Mouse (Mus musculus): Measurements from ENCODE around the gene Snd1. TPM values are rescaled to one million over a fixed set of nuclear protein-coding genes. Genes with fewer than 3 reads are reported as not detected.

The Snd1 gene
- total and polyA plus RNA-seq, 2 experiments from 2014 or later: 54.7 to 120 TPM

GRCm38 (mm10) chr6:28831854-28832750 is 357.2 kb downstream of the Snd1 start:
- H3K9me3 ChIP-seq (replicated peaks; ENCODE audit: control insufficient read depth, low read length): no peaks in the 10 kb centered on the region
- H3K36me3 ChIP-seq (replicated peaks; ENCODE audit: control insufficient read depth, insufficient read depth, low read length): no peaks in the 10 kb centered on the region
- ATAC-seq (ENCODE audit: insufficient read depth, low read depth) (peak; percentile 51), DNase-seq (ENCODE audit: low spot score) (peak; percentile 52)
- peak overlapping the region; percentile 100 for H3K4me2 ChIP-seq (ENCODE audit: low read depth, low read length)
- WGBS: 1% methylated on average over 70 of the region's 82 CpGs
- H3K4me3 ChIP-seq (ENCODE audit: low read depth, low read length): peak overlapping the region; percentile 56
- peak overlapping the region; percentile 72 for H3K9ac ChIP-seq (replicated peaks; ENCODE audit: low read depth, low read length)
- H3K27me3 ChIP-seq (ENCODE audit: control insufficient read depth, insufficient read depth, low read length): peaks cover 11% of the 10 kb centered on the region; the same call in 1 of the 2 replicates
- no peak overlapping the region for H3K27ac ChIP-seq (ENCODE audit: low read depth)
- TF ChIP-seq CTCF (IDR thresholded peaks at IDR 0.05; ENCODE audit: low read depth) (no peak), EP300 (IDR thresholded peaks at IDR 0.05; ENCODE audit: low read depth) (no peak)
- H3K4me1 ChIP-seq (ENCODE audit: control insufficient read depth, insufficient read depth): peaks cover 11% of the 10 kb centered on the region; the same call in 1 of the 2 replicates

GRCm38 (mm10) chr6:28832751-28833291 is 357.9 kb downstream of the Snd1 start:
- no peak for TF ChIP-seq CTCF (IDR thresholded peaks at IDR 0.05; ENCODE audit: low read depth)
- TF ChIP-seq EP300 (IDR thresholded peaks at IDR 0.05; ENCODE audit: low read depth): no peak
- Histone ChIP-seq H3K36me3 (replicated peaks; ENCODE audit: control insufficient read depth, insufficient read depth, low read length) (no peaks in the 10 kb centered on the region), H3K4me2 (ENCODE audit: low read depth, low read length) (peak overlapping the region; percentile 100), H3K4me1 (ENCODE audit: control insufficient read depth, insufficient read depth) (peaks cover 11% of the 10 kb centered on the region; the same call in 1 of the 2 replicates), H3K4me3 (ENCODE audit: low read depth, low read length) (peak overlapping the region; percentile 56), H3K9ac (replicated peaks; ENCODE audit: low read depth, low read length) (peak overlapping the region; percentile 72), H3K9me3 (replicated peaks; ENCODE audit: control insufficient read depth, low read length) (no peaks in the 10 kb centered on the region), H3K27me3 (ENCODE audit: control insufficient read depth, insufficient read depth, low read length) (peaks cover 11% of the 10 kb centered on the region; the same call in 1 of the 2 replicates), H3K27ac (ENCODE audit: low read depth) (no peak overlapping the region)
- no peak for DNase-seq (ENCODE audit: low spot score)
- ATAC-seq (ENCODE audit: insufficient read depth, low read depth): peak; percentile 47
- WGBS: under 1% methylated on average over 56 of the region's 58 CpGs

GRCm38 (mm10) chr6:28833380-28833822 is 358.5 kb downstream of the Snd1 start:
- Histone ChIP-seq H3K4me1 (ENCODE audit: control insufficient read depth, insufficient read depth) (peaks cover 11% of the 10 kb centered on the region; the same call in 1 of the 2 replicates), H3K27me3 (ENCODE audit: control insufficient read depth, insufficient read depth, low read length) (peaks cover 11% of the 10 kb centered on the region; the same call in 1 of the 2 replicates), H3K27ac (ENCODE audit: low read depth) (no peak overlapping the region), H3K9ac (replicated peaks; ENCODE audit: low read depth, low read length) (peak overlapping the region; percentile 72), H3K36me3 (replicated peaks; ENCODE audit: control insufficient read depth, insufficient read depth, low read length) (no peaks in the 10 kb centered on the region), H3K4me2 (ENCODE audit: low read depth, low read length) (peak overlapping the region; percentile 100), H3K9me3 (replicated peaks; ENCODE audit: control insufficient read depth, low read length) (no peaks in the 10 kb centered on the region), H3K4me3 (ENCODE audit: low read depth, low read length) (peak overlapping the region; percentile 56)
- ATAC-seq (ENCODE audit: insufficient read depth, low read depth): peak; percentile 62
- 3% methylated on average over 42 of the region's 43 CpGs for WGBS
- TF ChIP-seq EP300 (IDR thresholded peaks at IDR 0.05; ENCODE audit: low read depth): no peak
- no peak for TF ChIP-seq CTCF (IDR thresholded peaks at IDR 0.05; ENCODE audit: low read depth)
- peak; percentile 49 for DNase-seq (ENCODE audit: low spot score)

GRCm38 (mm10) chr6:28834046-28834445 is 359.1 kb downstream of the Snd1 start:
- Histone ChIP-seq H3K4me3 (ENCODE audit: low read depth, low read length) (0 out of 2 replicates have a peak overlapping the region, but pooled peaks have one; percentile 56), H3K9ac (replicated peaks; ENCODE audit: low read depth, low read length) (no peak overlapping the region)

GRCm38 (mm10) chr6:28836600-28836999 is 361.7 kb downstream of the Snd1 start:
- ATAC-seq (ENCODE audit: insufficient read depth, low read depth) (no peak), DNase-seq (ENCODE audit: low spot score) (no peak)
- Histone ChIP-seq H3K4me1 (ENCODE audit: control insufficient read depth, insufficient read depth) (peaks cover 20% of the 10 kb centered on the region; the same call in 1 of the 2 replicates), H3K36me3 (replicated peaks; ENCODE audit: control insufficient read depth, insufficient read depth, low read length) (no peaks in the 10 kb centered on the region), H3K27me3 (ENCODE audit: control insufficient read depth, insufficient read depth, low read length) (no peaks in the 10 kb centered on the region; the same call in 1 of the 2 replicates), H3K9me3 (replicated peaks; ENCODE audit: control insufficient read depth, low read length) (no peaks in the 10 kb centered on the region), H3K9ac (replicated peaks; ENCODE audit: low read depth, low read length) (no peak overlapping the region), H3K4me3 (ENCODE audit: low read depth, low read length) (no peak overlapping the region), H3K27ac (ENCODE audit: low read depth) (no peak overlapping the region), H3K4me2 (ENCODE audit: low read depth, low read length) (no peak overlapping the region)
- peak; percentile 60 for TF ChIP-seq CTCF (IDR thresholded peaks at IDR 0.05; ENCODE audit: low read depth)
- no peak for TF ChIP-seq EP300 (IDR thresholded peaks at IDR 0.05; ENCODE audit: low read depth)

More at GRCm38 (mm10) chr6:28834046-28834445, 359.1 kb downstream of the Snd1 start:
- H3K27ac ChIP-seq (ENCODE audit: low read depth): no peak overlapping the region
- no peaks in the 10 kb centered on the region for H3K36me3 ChIP-seq (replicated peaks; ENCODE audit: control insufficient read depth, insufficient read depth, low read length)
- H3K4me1 ChIP-seq (ENCODE audit: control insufficient read depth, insufficient read depth): peaks cover 11% of the 10 kb centered on the region; the same call in 1 of the 2 replicates
- no peak overlapping the region for H3K4me2 ChIP-seq (ENCODE audit: low read depth, low read length)
- DNase-seq (ENCODE audit: low spot score) (no peak), ATAC-seq (ENCODE audit: insufficient read depth, low read depth) (no peak)
- WGBS: 78% methylated on average over 2 of the region's 2 CpGs
- H3K27me3 ChIP-seq (ENCODE audit: control insufficient read depth, insufficient read depth, low read length): peaks cover 11% of the 10 kb centered on the region; the same call in 1 of the 2 replicates
- no peaks in the 10 kb centered on the region for H3K9me3 ChIP-seq (replicated peaks; ENCODE audit: control insufficient read depth, low read length)
- no peak for TF ChIP-seq CTCF (IDR thresholded peaks at IDR 0.05; ENCODE audit: low read depth)
- no peak for TF ChIP-seq EP300 (IDR thresholded peaks at IDR 0.05; ENCODE audit: low read depth)
